1 mouse cellular context compared by ENCODE assay signal in genomic region chr11:87743691-87744090, GRCm38 (mm10).
TF ChIP-seq lines count a peak whose summit lies in the region.

No protein-coding gene starts in this region.

TF ChIP-seq in CH12.LX, 34 proteins besides CTCF, POLR2A, EP300 and RAD21:
- TF ChIP-seq TBP (conservative IDR thresholded peaks at IDR 0.05; ENCODE audit: low read depth, low read length), result no peak
- no peak; the same call in 1 of the 2 replicates for TF ChIP-seq CHD1 (IDR thresholded peaks at IDR 0.05; ENCODE audit: low read depth, low read length)
- TF ChIP-seq IRF4 (IDR thresholded peaks at IDR 0.05; ENCODE audit: low read depth, low read length), result no peak
- no peak for TF ChIP-seq MAFK (IDR thresholded peaks at IDR 0.05; ENCODE audit: insufficient replicate concordance, low read length)
- TF ChIP-seq MAZ (IDR thresholded peaks at IDR 0.05; ENCODE audit: low read depth, low read length), result no peak
- TF ChIP-seq HCFC1 (IDR thresholded peaks at IDR 0.05; ENCODE audit: low read depth, low read length), result no peak
- TF ChIP-seq ZNF384 (IDR thresholded peaks at IDR 0.05; ENCODE audit: low read depth, low read length), result no peak
- no peak for TF ChIP-seq RCOR1 (conservative IDR thresholded peaks at IDR 0.05; ENCODE audit: low read depth, low read length)
- TF ChIP-seq ELF1 (IDR thresholded peaks at IDR 0.05; ENCODE audit: low read depth, low read length), result no peak
- TF ChIP-seq MYC (IDR thresholded peaks at IDR 0.05; ENCODE audit: low read depth, low read length), result no peak
- no peak for TF ChIP-seq MEF2A (IDR thresholded peaks at IDR 0.05; ENCODE audit: borderline replicate concordance, low read depth, low read length)
- no peak for TF ChIP-seq ZC3H11A (IDR thresholded peaks at IDR 0.05; ENCODE audit: low read depth, low read length)
- TF ChIP-seq TCF12 (IDR thresholded peaks at IDR 0.05; ENCODE audit: low read depth, low read length), result no peak
- no peak for TF ChIP-seq SIN3A (IDR thresholded peaks at IDR 0.05; ENCODE audit: low read length)
- TF ChIP-seq ETS1 (conservative IDR thresholded peaks at IDR 0.05; ENCODE audit: low read depth, low read length), result no peak
- TF ChIP-seq USF1 (IDR thresholded peaks at IDR 0.05; ENCODE audit: low read depth, low read length), result no peak
- TF ChIP-seq ZMIZ1 (IDR thresholded peaks at IDR 0.05; ENCODE audit: low read depth, low read length), result no peak
